Mouse (Mus musculus) brain, embryonic 14.5 days (tissue): Measurements from ENCODE around the gene Senp3. TPM values are rescaled to one million over a fixed set of nuclear protein-coding genes. Genes with fewer than 3 reads are reported as not detected.
"Not testable (repeated sequence)": the region's sequence is repeated elsewhere in the genome, so short reads cannot be mapped to it uniquely, and the experiment has no call there.

Experiments used
- DNase-seq: peaks from one replicate; pipeline ENCODE4 v3.0.0-alpha.2; 2011; ENCODE audit warnings: low read depth
- CTCF ChIP-seq: fragments of 200-500 bp; IDR thresholded peaks from 2 replicates; pipeline ENCODE4 v1.5.1; 2012; ENCODE audit warnings: inconsistent platforms, mild to moderate bottlenecking, moderate library complexity, borderline replicate concordance; ENCODE audit not compliant: insufficient read depth, insufficient read length; ENCODE audit errors: extremely low read depth
- POLR2A ChIP-seq: fragments of 200-500 bp; IDR thresholded peaks from 2 replicates; pipeline ENCODE4 v1.6.1; 2012; ENCODE audit warnings: mild to moderate bottlenecking, inconsistent platforms, borderline replicate concordance; ENCODE audit not compliant: poor library complexity, insufficient read depth, insufficient read length, severe bottlenecking; ENCODE audit errors: extremely low read depth
- polyA plus RNA-seq: library from polyadenylated mRNA; depleted of rRNA; stranded (reverse); fragments of >200 nt; gene quantifications from 2 replicates; pipeline ENCODE4 v1.2.3, GENCODE M21; 2012

Senp3 gene
- polyA plus RNA-seq, 1 experiment, result 139 TPM

DNA sequence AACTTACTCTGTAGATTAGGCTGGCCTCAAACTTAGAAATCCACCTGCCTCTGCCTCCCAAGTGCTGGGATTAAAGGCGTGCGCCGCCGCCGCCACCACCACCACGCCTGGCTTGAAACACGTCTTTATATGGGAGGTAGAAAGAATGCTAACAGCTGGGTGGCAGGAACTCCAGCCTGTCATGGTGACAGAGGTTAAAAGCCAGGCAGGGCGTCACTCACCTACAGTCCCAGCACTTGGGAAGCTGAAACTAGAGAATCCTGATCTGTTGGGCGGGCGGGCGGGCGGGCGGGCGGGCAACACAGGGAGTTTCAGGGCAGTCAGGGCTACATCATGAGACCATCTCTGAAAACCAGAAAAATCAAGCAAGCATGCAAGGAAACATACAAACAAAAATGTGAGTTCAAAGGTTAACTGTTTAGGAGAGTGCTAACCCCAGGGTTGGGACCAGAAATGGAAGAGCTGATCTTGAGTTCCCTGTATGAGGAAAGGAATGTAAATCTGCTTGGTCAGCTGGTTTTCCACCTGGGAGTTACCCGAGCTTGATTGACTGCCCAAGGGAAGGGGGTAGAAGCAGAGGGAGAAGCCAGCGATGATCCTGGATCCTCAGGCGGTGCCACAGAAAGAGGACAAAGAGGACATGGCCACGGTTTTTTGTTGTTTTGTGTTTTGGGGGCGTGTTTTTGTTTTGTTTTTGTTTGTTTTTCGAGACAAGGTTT lies 31.2 kb upstream of the Senp3 start:
- no peak for DNase-seq
- no peak for TF ChIP-seq POLR2A
- no peak for TF ChIP-seq CTCF

DNA sequence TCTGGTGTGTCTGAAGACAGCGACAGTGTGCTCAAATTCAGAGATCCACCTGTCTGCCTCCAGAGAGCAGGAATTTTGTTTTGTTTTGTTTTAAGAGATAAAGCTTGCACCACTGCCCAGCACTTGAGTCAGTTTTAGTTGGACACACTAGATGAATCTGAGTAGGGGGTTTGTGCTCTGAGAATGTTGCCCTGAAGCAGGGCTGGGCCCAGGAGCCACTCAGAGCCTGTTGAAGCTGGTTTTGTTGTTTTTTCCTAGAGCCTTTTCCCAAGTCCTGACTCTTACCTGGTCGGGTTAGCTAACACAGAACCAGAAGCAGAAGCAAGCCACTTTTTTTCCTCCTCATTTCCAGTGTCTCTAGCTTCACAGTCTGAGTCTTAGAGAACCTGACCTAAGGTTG lies 29.2 kb upstream of the Senp3 start:
- no peak for DNase-seq
- TF ChIP-seq CTCF (no peak), POLR2A (no peak)

DNA sequence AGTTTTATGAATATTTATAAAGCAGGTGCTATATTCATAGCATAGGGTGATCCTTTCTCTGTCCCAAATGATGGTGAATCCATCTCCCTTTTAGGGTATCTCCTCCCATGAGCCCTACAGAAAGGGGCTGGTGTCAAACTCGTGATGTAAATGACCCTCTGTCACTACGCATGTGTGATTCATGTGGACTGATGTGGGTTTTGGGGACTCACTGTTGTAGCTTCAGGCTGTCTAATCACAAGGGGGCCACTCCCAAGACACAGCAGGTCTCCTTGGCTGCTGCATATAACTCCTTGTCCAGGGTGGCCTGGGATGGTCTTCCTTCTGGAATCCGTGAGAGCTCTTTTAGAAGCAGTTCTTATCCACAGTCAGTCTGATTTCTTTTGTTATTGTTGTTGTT lies 28.6 kb upstream of the Senp3 start:
- TF ChIP-seq CTCF (no peak), POLR2A (no peak)
- no peak for DNase-seq

DNA sequence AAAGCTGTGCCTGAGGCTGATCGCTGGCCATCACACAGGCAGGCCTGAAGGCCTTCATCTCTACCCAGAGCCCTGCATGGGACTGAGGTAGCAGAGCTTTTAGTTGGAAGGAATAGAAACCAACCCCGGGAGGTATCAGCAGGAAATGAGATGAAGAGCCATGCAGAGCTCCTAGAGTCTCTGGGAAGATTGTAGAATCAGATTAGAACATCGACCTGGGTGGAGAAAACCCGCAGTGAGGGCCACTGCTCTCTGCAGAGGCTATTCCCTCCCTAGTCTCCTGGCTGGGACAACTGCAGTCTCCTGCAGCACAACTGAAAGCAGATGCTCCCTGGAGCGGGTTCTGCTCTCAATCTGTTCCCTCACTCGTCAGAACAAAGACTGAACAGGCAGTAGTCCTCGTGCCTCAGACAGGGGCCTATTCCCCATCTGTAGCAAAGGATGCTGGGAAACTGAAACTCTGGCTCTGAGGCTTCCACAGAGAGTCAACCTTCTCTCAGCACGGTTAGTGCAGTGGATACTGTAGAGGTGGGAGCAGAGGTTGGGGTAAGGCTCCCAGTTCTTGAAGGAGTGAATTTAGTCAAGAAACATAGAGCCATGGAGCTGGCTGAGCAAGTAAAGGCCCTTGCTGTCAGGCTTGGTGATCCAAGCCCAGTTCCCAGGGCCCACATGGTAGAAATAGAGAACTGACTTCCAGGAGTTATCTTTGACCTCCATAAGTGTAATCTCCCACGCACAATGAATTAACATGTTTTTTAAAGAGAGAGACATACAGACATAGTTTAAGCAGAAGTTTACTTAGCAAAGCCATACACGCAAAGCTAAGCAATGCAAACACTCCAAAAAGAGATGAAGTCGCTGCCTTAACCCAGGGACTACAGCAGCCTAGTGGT lies 27.9 kb upstream of the Senp3 start:
- TF ChIP-seq POLR2A, result no peak
- TF ChIP-seq CTCF, result no peak
- peak; percentile 35 for DNase-seq

DNA sequence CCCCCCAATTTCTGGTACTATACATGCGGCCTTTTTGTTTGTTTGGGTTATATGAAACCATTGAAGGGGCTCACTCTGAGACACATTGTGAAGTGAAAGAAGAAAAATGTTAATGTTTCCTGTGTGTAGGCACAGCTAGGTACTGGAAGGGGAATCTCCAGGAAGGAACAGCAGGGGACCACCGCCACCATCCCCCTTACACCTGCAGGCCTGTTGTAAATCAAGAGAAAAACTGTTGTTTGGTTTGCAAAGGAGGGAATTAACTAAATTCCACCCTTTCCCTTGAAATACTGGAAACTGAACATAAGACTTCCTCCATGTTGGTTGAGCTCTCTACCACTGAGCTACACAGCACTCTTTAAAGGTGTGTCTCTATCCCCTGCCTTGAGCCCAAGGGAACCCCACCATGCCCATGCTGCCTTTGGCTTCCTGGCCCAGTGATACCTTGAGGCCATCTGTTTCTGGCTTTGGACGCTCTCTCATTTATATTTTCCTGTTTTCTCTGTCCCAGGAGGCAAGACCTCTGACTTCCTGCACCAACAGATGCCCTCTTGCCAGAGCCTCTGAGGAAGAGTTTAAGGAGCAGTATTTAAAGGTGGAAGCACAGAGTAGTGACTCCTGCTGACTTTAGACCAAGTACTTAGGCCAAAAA lies 26.9 kb upstream of the Senp3 start:
- TF ChIP-seq POLR2A, result no peak
- TF ChIP-seq CTCF, result no peak

DNA sequence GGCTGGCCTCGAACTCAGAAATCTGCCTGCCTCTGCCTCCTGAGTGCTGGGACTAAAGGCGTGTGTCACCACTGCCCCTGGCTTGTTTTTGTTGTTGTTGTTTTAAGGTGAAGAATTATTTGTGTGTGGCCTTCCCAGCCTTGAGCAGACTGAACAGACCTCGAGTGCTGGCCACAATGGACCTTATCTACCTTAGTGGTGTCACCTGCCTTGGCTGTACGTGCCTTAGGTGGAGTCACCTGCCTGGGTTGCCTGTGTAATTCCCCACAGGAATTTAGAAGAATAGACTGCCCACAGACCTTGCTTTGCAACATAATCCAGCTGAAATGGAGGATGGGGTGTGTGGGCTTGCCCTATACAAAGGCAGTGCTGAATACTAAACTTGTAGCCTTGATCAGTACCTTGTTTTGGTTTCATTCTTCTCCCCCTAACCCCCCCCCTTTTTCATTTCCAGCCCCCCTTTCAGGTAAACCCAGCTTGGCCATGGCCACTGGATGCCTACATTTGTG lies 26.0 kb upstream of the Senp3 start:
- TF ChIP-seq POLR2A (no peak), CTCF (no peak)
- DNase-seq, result no peak

More for the DNA sequence above, 26.9 kb upstream of the Senp3 start:
- no peak for DNase-seq

DNA sequence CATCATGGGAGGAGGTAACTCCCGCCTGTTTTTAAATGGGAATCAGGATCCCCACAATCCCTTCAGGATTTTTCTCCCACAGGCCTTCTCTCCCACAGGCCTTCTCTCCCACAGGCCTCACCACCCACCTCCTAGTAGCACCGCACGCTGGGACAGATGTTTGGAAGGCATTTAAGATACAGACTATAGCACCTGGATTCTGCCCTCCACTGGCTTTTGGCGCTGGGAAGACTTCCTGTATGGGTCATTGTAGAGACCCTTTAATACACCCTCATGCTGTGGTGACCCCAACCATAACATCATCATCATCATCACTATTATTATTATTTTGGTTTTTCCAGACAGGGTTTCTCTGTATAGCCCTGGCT lies 25.6 kb upstream of the Senp3 start:
- TF ChIP-seq CTCF (no peak), POLR2A (no peak)
- DNase-seq, result no peak

DNA sequence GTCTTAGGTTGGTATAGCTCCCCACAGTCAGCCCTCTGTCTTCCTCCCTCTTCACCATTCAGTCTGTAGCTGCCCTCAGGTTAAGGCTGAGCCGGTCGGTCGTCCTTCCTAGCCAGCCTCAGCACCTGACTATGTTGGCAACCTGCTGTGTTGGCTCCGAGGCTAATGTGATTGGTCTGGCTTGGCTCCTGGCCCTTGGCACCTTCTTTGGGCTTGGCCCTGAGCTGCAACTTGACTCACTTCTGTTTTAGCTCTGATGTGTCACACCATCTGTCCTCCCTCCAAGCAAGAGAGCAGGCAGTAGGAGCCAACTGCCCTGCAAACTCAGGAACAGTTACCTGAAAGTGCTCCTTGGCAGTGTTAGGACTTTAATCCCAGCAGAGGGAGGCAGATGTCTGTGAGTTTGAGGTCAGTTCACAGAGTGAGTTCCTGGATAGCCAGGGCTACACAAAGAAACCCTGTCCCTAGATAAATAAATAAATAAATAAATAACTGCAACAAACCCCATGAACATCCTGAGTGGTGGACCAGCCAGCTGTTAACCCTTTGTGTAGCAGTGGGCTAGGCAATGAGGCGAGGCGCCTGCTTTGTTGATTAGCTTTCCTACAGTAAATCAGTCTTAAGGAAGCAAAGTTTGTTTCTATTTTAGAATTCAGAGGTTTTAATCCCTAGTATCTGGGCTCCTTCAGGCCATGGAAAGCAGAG lies 25.0 kb upstream of the Senp3 start:
- DNase-seq, result peak; percentile 62
- TF ChIP-seq POLR2A, result no peak

DNA sequence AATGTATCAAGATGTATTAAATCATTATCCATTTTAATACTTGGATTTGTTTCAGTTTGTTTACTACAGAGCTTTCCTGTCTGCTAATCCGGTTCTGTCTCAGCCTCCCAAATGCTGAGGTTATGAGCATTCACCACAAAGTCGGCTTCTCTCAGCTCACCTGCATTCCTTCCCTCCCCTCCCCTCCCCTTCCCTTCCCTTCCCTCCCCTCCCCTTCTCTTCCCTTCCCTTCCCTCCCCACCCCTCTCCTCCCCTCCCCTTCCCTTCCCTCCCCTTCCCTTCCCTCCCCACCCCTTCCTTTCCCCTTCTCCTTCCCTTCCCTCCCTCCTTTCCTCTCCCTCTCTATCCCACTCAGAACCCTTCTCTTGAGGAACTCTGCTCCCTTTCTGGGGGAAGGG lies 22.7 kb upstream of the Senp3 start:
- TF ChIP-seq POLR2A (no peak), CTCF (no peak)

DNA sequence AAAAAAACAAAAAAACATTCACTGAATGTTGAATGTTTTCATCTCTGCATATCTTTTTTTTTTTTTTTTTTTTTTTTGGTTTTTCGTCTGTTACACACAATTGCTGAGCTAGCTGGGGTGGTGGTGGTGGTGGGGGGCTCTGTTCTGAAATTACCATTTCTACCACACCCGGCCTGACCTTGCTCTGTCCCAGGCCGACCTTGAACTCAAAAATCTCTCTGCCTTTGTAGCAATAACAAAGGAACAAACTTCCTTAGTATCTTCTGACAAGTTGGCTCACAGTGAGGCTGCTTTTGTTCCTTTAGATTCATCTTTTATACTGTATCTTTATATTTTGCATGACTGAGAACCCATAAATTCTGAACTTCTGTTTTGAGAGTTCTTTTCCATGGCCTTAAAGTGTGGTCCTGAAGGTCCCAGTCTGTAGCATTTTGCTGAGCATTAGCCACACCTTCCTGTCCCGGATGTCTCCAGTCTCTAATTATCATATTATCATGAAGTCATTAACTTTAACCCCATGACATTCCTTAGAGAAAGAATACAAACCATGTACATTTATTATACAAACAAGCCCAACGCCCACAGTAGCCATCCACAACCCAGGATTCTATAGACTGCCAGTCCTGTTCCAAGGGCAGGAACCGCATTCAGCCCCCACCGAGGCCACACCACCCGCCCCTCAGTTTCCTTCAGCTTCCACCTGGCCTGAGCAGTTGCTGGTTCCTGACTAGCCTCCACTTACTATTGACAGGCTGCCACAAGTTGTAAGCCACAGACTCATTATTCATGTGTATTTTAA lies 22.1 kb upstream of the Senp3 start:
- no peak for TF ChIP-seq CTCF
- no peak for TF ChIP-seq POLR2A
- DNase-seq, result no peak

More for the DNA sequence above, 22.7 kb upstream of the Senp3 start:
- DNase-seq, result no peak

DNA sequence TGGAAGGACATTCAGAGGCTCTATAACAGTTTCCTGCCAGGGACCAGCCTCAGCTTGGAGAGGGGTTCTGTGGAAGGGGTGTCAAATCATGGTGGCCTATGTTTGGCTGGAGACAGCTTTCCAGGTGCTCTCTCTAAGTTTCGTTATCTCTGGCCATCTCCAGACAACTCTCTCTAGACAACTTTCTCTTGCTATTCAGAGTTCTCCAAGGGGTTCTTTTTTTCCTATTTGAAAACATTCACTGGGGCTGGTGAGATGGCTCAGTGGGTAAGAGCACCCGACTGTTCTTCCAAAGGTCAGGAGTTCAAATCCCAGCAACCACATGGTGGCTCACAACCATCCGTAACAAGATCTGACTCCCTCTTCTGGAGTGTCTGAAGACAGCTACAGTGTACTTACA lies 21.5 kb upstream of the Senp3 start:
- DNase-seq, result not testable (repeated sequence)

DNA sequence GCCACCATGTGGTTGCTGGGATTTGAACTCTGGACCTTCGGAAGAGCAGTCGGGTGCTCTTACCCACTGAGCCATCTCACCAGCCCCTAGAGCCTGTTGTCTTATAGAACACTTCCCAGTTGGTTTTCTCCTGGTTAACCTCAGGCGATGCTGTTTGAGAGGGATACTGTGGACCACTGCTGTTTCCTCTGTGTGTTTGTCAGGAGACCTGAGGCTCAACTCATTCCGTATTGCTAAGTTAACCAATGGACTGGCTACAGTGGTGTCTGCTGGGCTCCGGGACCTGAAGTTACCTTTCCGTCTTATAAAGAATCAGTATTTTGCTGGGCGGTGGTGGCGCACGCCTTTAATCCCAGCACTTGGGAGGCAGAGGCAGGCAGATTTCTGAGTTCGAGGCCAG lies 21.0 kb upstream of the Senp3 start:
- DNase-seq, result not testable (repeated sequence)
